Mouse (Mus musculus): ENCODE measurements around the gene Cog5. TPM values are rescaled to one million over a fixed set of nuclear protein-coding genes. Genes with fewer than 3 reads are reported as not detected.

The Cog5 gene
- total and polyA plus RNA-seq, 3 experiments = 34.8 to 42.7 (median 39.3) TPM

GRCm38 (mm10) chr12:31747301-31747700, 92.6 kb downstream of the Cog5 start:
- Histone ChIP-seq H3K36me3 (replicated peaks in 1 of 2; ENCODE audit: control insufficient read depth in 1 of 2, insufficient read depth in 1 of 2, low read length in 1 of 2) (peaks cover 0 to 18% of the 10 kb centered on the region in 2 experiments), H3K9ac (ENCODE audit: insufficient read depth, low read depth) (no peak overlapping the region), H3K4me3 (replicated peaks in 1 of 3; ENCODE audit: low read depth in 2 of 3, low read length in 2 of 3, poor library complexity in 1 of 3) (no peak overlapping the region), H3K4me2 (ENCODE audit: insufficient read depth, low read depth, poor library complexity, severe bottlenecking) (no peak overlapping the region), H3K27ac (ENCODE audit: insufficient read depth, low read depth) (no peak overlapping the region), H3K9me3 (replicated peaks; ENCODE audit: low read length) (no peaks in the 10 kb centered on the region), H3K27me3 (replicated peaks) (no peaks in the 10 kb centered on the region), H3K4me1 (ENCODE audit: control insufficient read depth in 1 of 2, insufficient read depth in 2 of 2) (no peaks in the 10 kb centered on the region), H3K79me2 (replicated peaks; ENCODE audit: control insufficient read depth, extremely low read depth, insufficient read depth, poor library complexity, severe bottlenecking) (peaks cover 2% of the 10 kb centered on the region; the same call in 1 of the 2 replicates)
- dilution Hi-C loops (cut with MboI; ENCODE audit: extremely low pct_ligation_motif_present, extremely low pct_unique_long_range_greater_than_20kb, low sequenced_read_pairs) (no loop called here), in situ Hi-C loops (cut with MboI; ENCODE audit: low pct_ligation_motif_present, low pct_unique_long_range_greater_than_20kb, low sequenced_read_pairs) (no loop called here)
- DNase-seq (ENCODE audit: extremely low read depth) = no peak
- TF ChIP-seq RCOR1 (conservative IDR thresholded peaks at IDR 0.05; ENCODE audit: low read depth, low read length) (no peak), MAX (IDR thresholded peaks at IDR 0.05; ENCODE audit: low read length) (no peak), ZKSCAN1 (IDR thresholded peaks at IDR 0.05; ENCODE audit: borderline replicate concordance, low read depth, low read length) (no peak), RAD21 (IDR thresholded peaks at IDR 0.05; ENCODE audit: low read depth, low read length) (no peak), USF1 (IDR thresholded peaks at IDR 0.05; ENCODE audit: low read depth, low read length) (no peak), USF2 (conservative IDR thresholded peaks at IDR 0.05; ENCODE audit: low read depth, low read length) (no peak), IRF4 (IDR thresholded peaks at IDR 0.05; ENCODE audit: low read depth, low read length) (no peak), UBTF (IDR thresholded peaks at IDR 0.05; ENCODE audit: low read depth, low read length) (no peak), JUN (IDR thresholded peaks at IDR 0.05; ENCODE audit: insufficient read depth, low read depth, low read length) (no peak), PAX5 (IDR thresholded peaks at IDR 0.05; ENCODE audit: low read length) (no peak), MYC (IDR thresholded peaks at IDR 0.05; ENCODE audit: low read depth, low read length) (no peak), BHLHE40 (IDR thresholded peaks at IDR 0.05; ENCODE audit: low read depth, low read length) (no peak), ZMIZ1 (IDR thresholded peaks at IDR 0.05; ENCODE audit: low read depth, low read length) (no peak), MAFK (IDR thresholded peaks at IDR 0.05; ENCODE audit: insufficient replicate concordance, low read length) (no peak), NELFE (IDR thresholded peaks at IDR 0.05; ENCODE audit: low read depth, low read length) (no peak)

GRCm38 (mm10) chr12:31749846-31750245, 95.2 kb downstream of the Cog5 start:
- Histone ChIP-seq H3K9ac (ENCODE audit: insufficient read depth, low read depth) (no peak overlapping the region), H3K36me3 (replicated peaks in 1 of 2; ENCODE audit: control insufficient read depth in 1 of 2, insufficient read depth in 1 of 2, low read length in 1 of 2) (peaks cover 0 to 12% of the 10 kb centered on the region in 2 experiments), H3K27ac (ENCODE audit: insufficient read depth, low read depth) (no peak overlapping the region), H3K4me1 (ENCODE audit: control insufficient read depth in 1 of 2, insufficient read depth in 2 of 2) (no peaks in the 10 kb centered on the region), H3K9me3 (replicated peaks; ENCODE audit: low read length) (no peaks in the 10 kb centered on the region), H3K4me3 (replicated peaks in 1 of 3; ENCODE audit: low read depth in 2 of 3, low read length in 2 of 3, poor library complexity in 1 of 3) (no peak overlapping the region), H3K4me2 (ENCODE audit: insufficient read depth, low read depth, poor library complexity, severe bottlenecking) (no peak overlapping the region), H3K27me3 (replicated peaks) (no peaks in the 10 kb centered on the region), H3K79me2 (replicated peaks; ENCODE audit: control insufficient read depth, extremely low read depth, insufficient read depth, poor library complexity, severe bottlenecking) (no peaks in the 10 kb centered on the region)
- DNase-seq (ENCODE audit: extremely low read depth) = no peak
- dilution Hi-C loops (cut with MboI; ENCODE audit: extremely low pct_ligation_motif_present, extremely low pct_unique_long_range_greater_than_20kb, low sequenced_read_pairs) = no loop called here
- in situ Hi-C loops (cut with MboI; ENCODE audit: low pct_ligation_motif_present, low pct_unique_long_range_greater_than_20kb, low sequenced_read_pairs) = no loop called here
- TF ChIP-seq POLR2A (IDR thresholded peaks at IDR 0.05; ENCODE audit: low read depth, low read length) = no peak
- no peak for TF ChIP-seq HCFC1 (IDR thresholded peaks at IDR 0.05; ENCODE audit: low read depth, low read length)
- TF ChIP-seq ETS1 (conservative IDR thresholded peaks at IDR 0.05; ENCODE audit: low read depth, low read length) = no peak
- no peak for TF ChIP-seq EP300 (IDR thresholded peaks at IDR 0.05; ENCODE audit: low read length)
- TF ChIP-seq MAX (IDR thresholded peaks at IDR 0.05; ENCODE audit: low read length) = no peak
- TF ChIP-seq TBP (conservative IDR thresholded peaks at IDR 0.05; ENCODE audit: low read depth, low read length) = no peak
- TF ChIP-seq CTCF (conservative IDR thresholded peaks at IDR 0.05 in 1 of 2, IDR thresholded peaks at IDR 0.05 in 1 of 2; ENCODE audit: low read depth in 2 of 2, low read length in 2 of 2) = no peak
- no peak for TF ChIP-seq NELFE (IDR thresholded peaks at IDR 0.05; ENCODE audit: low read depth, low read length)
- TF ChIP-seq JUND (conservative IDR thresholded peaks at IDR 0.05; ENCODE audit: low read depth, low read length) = no peak
- no peak for TF ChIP-seq KAT2A (IDR thresholded peaks at IDR 0.05; ENCODE audit: insufficient replicate concordance, low read length)
- no peak for TF ChIP-seq TCF12 (IDR thresholded peaks at IDR 0.05; ENCODE audit: low read depth, low read length)
- TF ChIP-seq CHD2 (IDR thresholded peaks at IDR 0.05; ENCODE audit: low read length) = no peak
- TF ChIP-seq MAZ (IDR thresholded peaks at IDR 0.05; ENCODE audit: low read depth, low read length) = no peak
- TF ChIP-seq MEF2A (IDR thresholded peaks at IDR 0.05; ENCODE audit: borderline replicate concordance, low read depth, low read length) = no peak
- TF ChIP-seq JUN (IDR thresholded peaks at IDR 0.05; ENCODE audit: insufficient read depth, low read depth, low read length) = no peak
- TF ChIP-seq BHLHE40 (IDR thresholded peaks at IDR 0.05; ENCODE audit: low read depth, low read length) = no peak
- no peak for TF ChIP-seq ZKSCAN1 (IDR thresholded peaks at IDR 0.05; ENCODE audit: borderline replicate concordance, low read depth, low read length)
- no peak for TF ChIP-seq MYC (IDR thresholded peaks at IDR 0.05; ENCODE audit: low read depth, low read length)

Data from CH12.LX (cell line).